Mouse (Mus musculus): ENCODE data around the gene Mapk8ip1.

Mapk8ip1 gene

DNA sequence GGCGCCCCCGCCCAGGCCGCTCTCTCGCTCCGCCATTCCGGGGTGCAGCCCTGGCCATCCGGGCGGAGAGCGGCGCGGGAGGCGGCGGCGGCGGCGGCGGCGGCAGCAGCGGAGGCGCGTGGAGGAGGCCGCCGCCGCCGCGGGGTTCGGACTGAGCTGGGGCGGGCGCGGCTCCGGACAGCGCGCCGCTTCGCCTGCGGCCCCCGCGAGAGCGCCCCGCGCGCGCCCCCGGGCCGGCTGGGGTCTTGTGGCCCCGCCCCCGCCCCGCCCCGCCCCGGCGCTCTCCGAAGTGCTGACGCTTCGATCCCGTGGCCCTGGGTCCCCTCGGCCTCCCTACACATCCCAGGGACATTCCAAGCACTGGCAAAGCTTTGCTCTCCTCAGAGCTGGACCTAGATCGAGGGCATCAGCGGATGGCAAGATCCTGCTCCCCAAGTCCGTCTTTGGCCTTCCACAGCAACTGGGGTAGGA lies at the start of gene Mapk8ip1:
Gene Mapk8ip1 (minus strand): TSS at position 173 of the 471 bp plus-strand sequence.
- peak; percentile 80 for DNase-seq (ENCODE audit: inconsistent ontology term)

DNA sequence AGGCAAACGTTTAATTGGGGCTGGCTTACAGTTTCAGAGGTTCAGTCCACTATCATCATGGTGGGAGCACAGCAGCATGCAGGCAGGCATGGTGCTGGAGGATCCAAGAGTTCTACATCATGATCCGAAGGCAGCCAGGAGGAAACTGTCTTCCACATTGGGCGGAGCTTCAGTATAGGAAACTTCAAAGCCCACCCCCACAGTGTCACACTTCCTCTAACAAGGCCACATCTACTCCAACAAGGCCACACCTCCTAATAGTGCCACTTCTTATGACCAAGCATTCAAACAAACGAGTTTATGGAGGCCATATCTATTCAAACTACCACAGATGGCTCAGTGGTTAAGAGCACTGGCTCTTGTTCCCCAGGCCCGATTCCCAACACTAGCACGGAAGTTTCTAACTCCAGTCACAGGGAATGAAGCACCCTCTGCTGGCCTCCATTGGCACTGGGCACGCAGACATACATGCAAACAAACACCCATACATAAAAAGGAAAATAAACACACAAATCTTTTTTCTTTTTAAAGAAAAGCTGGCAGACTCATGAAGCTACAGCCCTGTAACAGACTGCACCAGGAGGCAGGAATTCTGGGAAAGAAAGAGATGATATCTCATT lies 46.2 kb upstream of the Mapk8ip1 start:
- DNase-seq (ENCODE audit: inconsistent ontology term): no peak

DNA sequence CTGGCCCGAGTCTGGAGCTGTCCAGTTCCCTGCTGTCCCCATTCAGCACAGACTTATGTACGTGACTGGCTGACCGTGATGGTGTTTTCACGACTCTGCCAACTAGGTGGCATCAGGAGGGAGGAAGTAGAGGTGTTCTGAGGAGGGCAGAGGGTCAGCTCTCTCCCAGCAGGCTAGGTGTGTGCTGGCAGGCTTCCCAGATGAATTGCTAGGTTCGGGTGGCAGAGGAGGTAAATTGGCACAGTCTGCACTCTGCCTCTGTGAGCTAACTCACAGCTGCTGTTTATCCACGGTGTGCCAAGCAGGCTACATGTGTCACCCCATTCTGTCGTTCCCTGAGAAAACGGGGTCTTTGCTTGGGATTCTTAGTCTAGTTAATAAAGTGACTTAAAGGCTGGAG lies 45.6 kb upstream of the Mapk8ip1 start:
- DNase-seq (ENCODE audit: inconsistent ontology term): no peak

DNA sequence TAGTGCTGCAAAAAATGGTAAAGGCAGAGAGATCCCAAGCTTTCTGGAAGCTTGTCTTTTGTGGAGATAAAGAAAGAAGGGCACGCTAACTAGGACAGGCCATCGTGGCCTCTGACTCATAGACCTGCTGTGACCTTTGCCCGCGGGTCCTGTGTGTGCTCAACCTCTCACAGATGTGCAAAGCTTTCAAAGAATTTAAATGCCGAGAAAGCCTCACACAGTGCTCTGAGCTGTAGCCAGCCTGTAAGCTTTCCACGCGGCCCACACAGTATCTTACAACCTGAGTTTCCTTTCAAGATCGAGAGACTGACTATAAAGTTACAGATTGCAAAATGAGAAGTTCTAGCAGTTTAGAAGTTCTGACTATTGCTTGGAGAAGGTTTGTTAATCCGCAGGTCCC lies 44.8 kb upstream of the Mapk8ip1 start:
- no peak for DNase-seq (ENCODE audit: inconsistent ontology term)

DNA sequence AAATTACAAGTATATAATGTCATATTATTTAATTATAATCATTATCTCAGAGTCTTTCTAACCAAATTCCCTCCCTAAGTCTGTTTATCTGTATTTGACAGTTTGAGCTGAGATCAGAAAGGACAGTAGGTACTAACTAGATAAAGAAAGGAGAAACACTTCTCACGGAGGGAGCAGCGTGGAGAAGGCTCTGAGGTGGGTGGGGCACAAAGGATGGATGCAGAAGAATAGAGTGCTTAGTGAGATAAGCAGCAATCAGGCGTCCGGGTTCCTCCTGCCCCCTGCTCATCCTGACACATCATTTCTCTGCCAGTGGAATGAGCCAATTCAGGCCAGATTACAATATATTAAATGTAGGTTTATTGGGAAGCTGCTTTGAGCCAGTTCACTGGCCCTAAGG lies 43.3 kb upstream of the Mapk8ip1 start:
- no peak for DNase-seq (ENCODE audit: inconsistent ontology term)

DNA sequence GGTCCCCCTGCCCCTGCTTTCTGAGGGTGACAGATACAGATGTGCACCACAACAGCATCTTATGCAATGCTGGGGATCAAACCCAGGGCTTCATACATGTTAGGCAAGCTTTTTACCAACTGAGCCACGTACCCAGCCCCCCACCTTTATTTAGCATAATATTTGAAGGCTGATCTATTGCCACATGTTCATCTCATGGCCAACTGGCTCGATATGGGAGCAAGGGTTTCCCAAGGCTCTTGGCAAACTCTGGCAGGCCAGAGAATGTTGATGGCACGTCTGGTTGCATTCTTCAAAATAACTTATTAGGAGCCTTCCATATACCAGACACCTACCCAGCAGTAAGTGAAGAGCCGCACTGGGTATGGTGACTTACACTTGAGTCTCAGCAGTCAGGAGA lies 42.2 kb upstream of the Mapk8ip1 start:
- no peak for DNase-seq (ENCODE audit: inconsistent ontology term)

DNA sequence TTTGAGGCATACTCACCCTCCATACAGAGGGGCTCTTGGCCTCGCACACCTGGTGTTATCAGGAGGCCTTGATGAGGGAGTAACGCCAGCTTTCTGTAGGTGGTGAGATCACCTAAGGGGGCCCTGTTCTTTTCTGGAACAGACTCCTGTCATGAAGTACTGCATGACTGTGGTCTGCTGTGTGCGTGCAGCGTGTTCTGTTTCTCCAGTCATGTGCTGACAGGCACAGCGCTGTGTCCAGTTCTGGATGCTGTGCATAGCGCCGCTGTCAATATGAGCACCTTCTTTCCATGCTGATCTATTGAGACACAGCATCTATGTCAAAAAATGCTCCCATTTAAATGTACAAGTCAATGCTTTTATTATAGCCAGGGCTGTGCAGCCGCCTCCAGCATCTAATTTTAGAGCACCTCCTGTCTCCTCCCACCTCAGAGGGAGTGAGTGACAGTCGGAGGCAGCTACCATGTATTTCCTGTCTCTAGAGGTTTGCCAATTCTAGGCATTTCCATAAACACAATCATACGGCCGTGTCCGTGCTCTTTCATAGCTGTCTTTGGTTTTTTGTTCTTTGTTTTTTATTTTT lies 41.4 kb upstream of the Mapk8ip1 start:
- DNase-seq (ENCODE audit: inconsistent ontology term): no peak

DNA sequence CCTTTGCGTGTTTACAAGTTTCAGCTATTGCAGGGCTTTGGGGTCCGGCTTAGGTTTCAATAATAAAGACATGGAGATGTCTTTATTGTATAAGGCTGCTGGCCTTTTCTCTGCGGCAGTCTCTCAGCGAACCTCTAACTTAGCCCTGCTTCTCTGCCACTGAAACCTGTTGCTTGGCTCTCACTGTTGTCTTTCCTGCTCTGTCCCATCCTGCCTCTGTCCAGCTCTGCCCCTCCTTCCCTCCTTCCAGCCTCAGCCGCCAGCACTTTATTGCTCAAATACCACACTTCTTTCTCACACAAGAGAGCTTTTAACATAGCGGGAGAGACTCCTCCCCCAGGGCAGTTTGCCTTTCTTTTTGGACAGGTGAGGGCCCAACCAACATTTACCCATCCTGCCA lies 39.4 kb upstream of the Mapk8ip1 start:
- no peak for DNase-seq (ENCODE audit: inconsistent ontology term)

DNA sequence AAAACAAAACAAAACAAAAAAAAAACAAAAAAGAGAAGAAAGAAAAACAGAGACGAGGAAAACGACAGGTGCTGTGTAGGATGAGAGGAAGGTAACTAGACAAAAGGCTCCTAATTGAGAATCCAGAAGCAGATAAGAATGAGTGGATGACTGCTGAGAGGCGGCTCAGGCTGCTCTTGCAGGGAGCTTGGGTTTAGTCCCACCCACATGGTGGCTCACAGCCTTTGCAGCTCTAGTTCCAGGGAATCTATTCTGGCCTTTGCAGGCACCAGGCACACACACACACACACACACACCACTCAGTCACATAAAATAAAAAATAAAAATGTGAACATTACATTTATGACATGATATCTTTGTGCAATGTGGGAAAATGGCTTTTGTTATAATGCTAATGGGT lies 37.5 kb upstream of the Mapk8ip1 start:
- DNase-seq (ENCODE audit: inconsistent ontology term): no peak

DNA sequence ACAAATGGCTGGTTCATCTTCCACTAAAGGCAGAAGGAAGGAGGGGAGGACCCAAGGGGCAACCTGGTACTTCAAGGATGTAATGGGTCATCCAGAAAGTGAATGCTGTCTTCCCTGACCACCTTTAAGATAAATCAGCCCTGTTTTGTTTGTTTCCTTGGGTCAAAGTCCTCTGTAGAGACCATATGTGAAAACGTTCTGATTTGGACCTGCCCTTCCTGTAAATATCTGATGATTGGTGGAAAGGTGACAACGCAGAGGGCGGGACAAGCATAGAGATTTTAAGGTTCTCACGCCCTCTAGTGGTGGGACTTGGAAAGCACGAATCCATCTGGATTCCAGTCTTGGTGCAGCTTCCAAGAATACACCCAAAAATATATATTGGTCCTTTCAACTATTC lies 36.8 kb upstream of the Mapk8ip1 start:
- peak; percentile 70 for DNase-seq (ENCODE audit: inconsistent ontology term)

DNA sequence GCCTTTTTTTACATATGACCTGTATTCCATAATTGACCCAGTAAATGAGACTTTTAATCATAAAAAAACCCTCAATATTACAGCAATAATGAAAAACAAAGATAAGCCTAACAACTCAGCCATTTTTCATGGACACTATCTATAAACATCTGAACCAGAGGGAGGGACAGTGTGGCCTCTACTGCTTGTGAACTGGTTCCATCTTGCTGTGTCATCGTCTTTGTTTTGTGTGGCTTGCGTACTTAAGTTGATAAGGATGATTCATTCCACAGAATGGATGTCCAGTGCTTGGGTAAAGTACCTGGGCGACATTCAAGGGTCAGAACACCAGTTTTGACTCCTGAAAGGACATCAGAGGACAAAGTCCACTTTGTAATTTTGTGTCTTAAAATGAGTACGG lies 36.3 kb upstream of the Mapk8ip1 start:
- DNase-seq (ENCODE audit: inconsistent ontology term): no peak

DNA sequence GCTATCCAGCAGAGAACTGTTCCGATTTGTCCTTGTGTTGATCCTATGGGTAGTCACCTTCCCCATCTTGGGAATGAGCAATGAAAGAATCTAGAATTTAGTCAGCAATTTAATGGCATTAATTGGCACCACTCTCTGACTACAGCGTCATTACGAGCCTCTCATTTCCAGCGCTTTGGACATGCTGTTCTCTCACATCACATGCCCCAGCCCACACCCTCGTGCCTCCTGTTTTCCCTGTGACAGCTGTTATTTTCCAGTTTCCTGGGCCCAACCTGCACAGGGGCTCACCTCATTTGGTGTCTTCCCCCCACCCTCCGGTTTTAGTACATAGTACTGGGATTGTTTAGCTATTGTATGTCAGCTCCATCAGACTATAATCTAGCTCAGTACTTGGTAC lies 34.0 kb upstream of the Mapk8ip1 start:
- no peak for DNase-seq (ENCODE audit: inconsistent ontology term)

DNA sequence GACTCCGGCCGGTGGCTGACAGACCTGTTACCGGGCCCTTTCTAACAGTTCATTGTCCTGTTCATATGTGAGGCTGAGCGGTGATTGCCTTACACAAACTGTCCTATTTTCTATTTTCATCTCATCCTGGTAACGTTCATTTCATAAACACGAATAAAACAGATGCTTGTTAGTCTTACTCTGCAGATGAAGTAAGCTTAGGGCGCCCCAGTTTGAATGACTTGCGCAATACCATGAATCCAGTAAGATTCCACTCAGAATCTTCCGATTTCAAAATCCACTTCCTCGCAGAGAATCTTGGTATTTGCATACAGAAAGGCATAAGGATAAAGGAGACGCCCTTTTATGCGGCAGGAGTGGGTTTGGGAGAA lies 33.3 kb upstream of the Mapk8ip1 start:
- DNase-seq (ENCODE audit: inconsistent ontology term): no peak

DNA sequence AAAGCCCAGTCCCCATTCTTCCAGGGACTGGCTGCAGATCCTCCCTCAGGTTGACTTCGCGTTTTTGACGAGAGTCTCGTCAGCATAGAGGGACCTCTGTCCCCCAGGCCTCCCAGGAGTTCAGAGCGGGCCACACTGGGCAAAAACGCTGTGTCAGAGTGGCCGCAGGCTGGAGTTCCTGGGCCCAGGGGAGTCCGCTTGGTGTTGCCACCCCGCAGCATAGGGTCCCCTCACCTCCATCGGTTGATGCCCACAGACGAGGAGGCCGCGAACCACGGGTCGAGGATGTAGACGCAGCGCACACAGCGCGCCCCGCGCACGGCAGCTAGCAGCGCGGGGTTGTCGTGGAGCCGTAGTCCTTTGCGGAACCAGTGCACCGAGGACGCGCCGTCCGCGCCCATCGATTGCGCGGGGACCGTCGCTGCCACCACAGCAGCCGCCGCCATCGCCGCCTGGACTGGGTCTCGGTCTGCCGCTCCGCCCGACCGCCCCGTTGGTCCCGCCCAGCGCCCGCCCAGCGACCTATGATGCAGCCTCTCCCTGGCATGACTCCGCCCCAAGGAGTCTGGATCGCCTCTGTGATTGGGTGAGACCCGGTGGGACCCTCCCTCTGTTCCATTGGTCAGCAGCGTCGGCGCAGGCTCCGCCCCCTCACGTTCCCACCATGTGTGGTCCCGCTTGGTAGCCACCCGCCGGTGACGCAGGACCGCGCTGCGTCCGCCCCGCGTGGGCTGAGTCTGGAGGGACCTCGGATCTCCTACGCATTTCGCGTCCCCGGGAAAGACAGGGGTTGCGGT lies 32.7 kb upstream of the Mapk8ip1 start, which contains the start of gene Cry2:
Gene Cry2 (minus strand): TSS at position 466 of the 797 bp plus-strand sequence.
- peak; percentile 100 for DNase-seq (ENCODE audit: inconsistent ontology term)

DNA sequence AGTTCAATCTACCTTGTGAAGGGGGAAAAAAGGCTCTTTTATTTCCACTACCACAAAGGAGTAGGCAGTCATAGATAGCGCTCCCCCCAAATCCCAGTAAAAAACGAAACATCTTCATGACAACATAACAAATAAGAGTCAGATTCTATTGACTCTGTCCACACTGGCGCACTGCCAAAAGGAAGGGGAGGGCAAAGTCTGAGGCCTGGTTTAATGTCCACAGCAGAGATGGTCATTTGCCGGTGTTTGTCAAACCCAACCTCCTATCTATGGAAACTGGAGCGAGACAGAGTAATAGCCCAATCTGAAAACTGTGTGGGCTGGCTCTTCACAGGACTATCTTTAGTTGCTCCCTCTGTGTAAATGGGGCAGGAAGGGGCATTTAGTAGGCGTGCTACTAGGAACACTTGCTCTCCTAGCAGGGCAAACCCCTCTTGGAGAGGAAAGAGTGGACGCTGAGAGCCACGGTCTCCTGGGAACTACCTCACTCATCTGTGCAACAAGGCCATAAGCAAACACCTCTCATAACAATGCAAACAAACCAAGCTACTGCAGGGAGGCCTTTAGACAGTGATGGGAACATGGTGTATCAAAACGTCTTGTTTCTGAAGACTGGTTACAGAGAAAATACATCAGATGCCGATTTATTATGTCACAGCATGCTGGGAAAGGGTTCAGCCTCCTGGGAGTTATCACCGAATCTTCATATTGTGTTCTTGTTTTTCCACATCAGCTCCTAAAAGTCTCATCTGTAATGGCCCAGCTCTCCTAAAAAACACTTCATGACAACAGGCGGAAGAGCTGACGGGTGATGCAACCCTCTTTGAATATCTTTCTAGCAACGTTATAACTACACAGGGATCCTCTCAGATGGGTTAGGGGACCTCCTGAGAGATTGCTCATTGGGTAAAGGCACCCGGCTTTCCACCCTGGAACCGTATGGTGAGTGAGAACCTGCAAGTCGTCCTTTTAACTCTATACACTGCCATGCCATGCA lies 31.5 kb upstream of the Mapk8ip1 start:
- DNase-seq (ENCODE audit: inconsistent ontology term): peak; percentile 57

DNA sequence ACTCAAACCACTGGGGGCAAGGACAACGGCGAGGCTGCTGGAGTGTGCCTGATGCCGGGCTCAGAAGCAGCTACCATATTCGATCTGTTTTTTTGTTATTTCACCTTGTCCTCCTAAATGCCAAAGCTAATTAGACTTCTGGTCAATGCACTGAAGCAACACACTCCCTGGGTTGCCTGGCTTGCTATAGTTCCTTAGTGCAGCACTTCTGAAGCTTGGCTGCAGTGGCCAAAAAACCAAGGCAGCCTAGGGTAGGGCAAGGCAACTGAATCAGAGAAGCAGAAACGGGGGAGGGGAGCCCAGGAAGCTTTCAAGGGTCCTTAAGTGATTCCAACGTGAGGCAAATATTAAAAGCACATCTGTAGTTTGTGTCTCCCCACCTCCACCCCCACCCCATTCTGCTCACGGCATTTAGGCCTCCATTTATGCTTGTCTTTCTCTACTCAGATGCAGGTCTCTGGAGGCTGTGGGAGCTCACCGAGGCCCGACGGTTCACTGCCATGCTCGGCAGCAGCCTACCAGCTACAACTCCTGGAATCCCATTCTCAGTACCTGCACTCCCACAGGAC lies 30.6 kb upstream of the Mapk8ip1 start:
- DNase-seq (ENCODE audit: inconsistent ontology term): no peak

DNA sequence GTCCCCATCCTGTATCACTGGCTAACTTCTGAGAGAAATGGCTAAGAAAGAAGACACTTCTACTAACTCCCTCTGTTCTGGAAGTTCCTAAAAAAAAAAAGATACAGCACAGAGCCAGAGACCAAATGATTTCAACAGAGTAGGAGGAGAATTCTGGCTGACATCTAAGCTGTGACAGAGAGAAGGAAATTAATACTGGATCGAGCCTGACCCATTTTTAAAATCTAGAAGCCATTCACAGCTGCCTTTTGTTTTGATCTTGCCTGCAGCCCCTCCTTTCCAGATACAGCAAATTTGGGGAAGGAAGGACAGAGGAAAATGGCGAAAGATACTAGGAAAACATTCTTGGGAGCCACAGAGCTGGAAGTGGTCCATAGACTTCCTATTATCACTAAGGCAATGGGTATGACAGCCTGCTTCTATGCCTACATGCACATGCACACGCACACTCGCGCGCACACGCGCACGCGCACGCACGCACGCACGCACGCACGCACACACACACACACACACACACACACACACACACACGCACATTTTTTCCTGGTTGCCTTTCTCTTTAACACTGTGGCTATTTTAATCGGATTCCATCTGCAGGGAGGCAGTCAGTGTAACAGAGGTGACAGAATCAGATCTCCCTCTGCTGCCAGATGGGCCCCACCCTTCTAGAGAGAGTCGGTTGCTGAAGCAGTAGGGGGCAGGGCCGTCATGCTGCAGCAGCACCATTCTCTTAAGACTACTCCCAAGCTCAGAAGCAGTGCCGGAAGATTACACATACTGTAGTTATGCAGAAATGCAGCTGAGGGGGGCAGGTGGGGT lies 29.9 kb upstream of the Mapk8ip1 start:
- DNase-seq (ENCODE audit: inconsistent ontology term): peak; percentile 75

DNA sequence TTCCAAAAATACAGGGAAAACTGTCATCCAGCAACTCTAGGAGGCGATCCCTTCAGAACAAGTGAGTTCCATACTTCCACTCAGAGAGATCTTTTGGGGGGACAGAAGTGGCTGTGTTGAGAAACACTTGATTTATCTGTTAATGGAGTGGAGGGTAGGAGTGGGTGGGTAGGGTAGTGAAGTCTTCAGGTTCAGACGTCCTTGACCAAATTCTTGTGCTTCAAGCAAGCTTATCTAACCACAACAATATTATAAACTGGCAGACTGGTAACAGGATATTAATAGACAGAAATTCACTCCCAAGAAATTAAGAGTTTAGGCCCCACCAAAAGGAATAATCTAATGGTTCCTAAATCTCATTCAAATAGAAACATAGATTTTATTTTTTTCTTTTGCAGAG lies 29.0 kb upstream of the Mapk8ip1 start:
- DNase-seq (ENCODE audit: inconsistent ontology term): no peak

DNA sequence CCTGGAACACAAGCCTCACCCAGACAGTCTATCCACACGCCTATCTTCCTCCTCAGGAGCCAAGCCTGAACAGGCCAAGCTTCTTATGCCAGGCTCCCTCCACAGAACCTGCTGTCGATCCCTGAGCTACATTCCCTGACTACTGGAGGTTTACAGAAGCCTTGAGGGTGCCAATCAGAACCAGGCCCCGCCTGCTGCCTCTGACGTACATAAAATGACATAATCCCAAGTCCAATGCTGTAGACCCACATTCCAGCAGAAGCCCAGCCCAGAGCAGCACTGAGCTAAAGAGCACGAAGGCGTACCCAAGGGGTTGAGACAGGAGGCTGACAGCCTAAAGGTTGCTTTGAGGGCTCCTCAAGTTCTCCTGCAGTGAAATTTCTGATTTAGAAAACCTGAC lies 26.8 kb upstream of the Mapk8ip1 start:
- DNase-seq (ENCODE audit: inconsistent ontology term): peak; percentile 87

DNA sequence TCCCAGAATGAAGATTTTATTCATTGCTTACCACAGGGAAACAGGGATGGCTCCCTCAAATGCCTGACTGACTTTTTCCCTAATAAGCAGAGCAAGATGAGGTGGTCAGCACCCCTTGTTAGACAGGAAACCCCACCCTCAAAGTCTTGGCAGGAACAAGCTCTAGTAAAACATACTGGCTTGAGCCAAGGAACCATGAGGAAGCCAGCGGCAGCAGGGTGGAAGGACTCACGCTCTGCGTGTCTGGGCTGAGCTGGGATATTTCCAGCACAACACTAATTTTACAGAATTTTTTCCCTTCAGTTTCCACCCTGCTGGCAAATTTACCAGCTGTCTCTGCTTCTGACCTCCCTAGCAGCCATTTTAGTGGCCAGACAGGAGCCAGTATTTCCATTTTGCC lies 25.4 kb upstream of the Mapk8ip1 start:
- DNase-seq (ENCODE audit: inconsistent ontology term): peak; percentile 26

DNA sequence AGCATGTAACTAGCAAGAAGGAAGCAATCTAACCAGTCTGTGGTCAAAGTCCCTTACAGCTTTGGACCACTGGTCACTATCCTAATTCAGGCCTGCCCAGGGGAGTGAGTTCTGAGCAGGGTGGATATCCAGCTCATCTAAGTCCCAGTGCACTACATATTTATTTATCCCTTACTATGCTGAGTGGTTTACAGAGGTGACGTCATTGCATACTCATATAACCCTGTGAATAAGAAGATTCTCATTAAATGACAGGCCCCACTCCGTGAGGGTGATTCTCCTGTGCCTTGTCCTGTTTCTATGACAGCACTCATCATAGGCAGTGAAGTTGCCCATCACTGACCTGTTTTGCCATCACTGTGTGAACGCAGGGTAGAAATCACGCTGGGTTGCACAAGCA lies 24.3 kb upstream of the Mapk8ip1 start:
- DNase-seq (ENCODE audit: inconsistent ontology term): peak; percentile 37
